Mouse (Mus musculus) limb, embryonic 14.5 days (tissue): ENCODE data around the gene Syvn1. TPM values are rescaled to one million over a fixed set of nuclear protein-coding genes. Genes with fewer than 3 reads are reported as not detected.

Experiments
- ATAC-seq: fragments of 200-750 bp; cut with Nextera tagmentation; 2 replicates; pipeline ENCODE4 v1.8.0; 2017; ENCODE audit warnings: low read depth, moderate number of reproducible peaks, moderate TSS enrichment; ENCODE audit not compliant: low FRiP score
- DNase-seq: peaks from one replicate; pipeline ENCODE4 v3.0.0-alpha.2; 2015; ENCODE audit warnings: low spot score
- H3K27ac ChIP-seq: fragments of 300-500 bp; sonication (generic); replicated peaks from 2 replicates; pipeline ENCODE4 v1.5.1; 2014; ENCODE audit warnings: low read depth, mild to moderate bottlenecking, low read length, moderate library complexity, mixed read lengths
- H3K27me3 ChIP-seq: fragments of 300-500 bp; sonication (generic); 2 replicates; pipeline ENCODE4 v1.6.1; 2014; ENCODE audit warnings: low read length, mixed read lengths; ENCODE audit not compliant: control insufficient read depth, insufficient read depth
- H3K36me3 ChIP-seq: fragments of 300-500 bp; sonication (generic); 2 replicates; pipeline ENCODE4 v1.6.1; 2014; ENCODE audit warnings: mild to moderate bottlenecking, low read length, moderate library complexity, mixed read lengths; ENCODE audit not compliant: control insufficient read depth, insufficient read depth
- H3K4me1 ChIP-seq: fragments of 300-500 bp; sonication (generic); 2 replicates; pipeline ENCODE4 v1.6.1; 2014; ENCODE audit warnings: antibody characterized with exemption, low read length, mixed read lengths; ENCODE audit not compliant: control insufficient read depth, insufficient read depth
- H3K4me2 ChIP-seq: fragments of 300-500 bp; sonication (generic); replicated peaks from 2 replicates; pipeline ENCODE4 v1.6.1; 2014; ENCODE audit warnings: low read depth, mild to moderate bottlenecking, low read length, moderate library complexity; ENCODE audit not compliant: severe bottlenecking
- H3K4me3 ChIP-seq: fragments of 300-500 bp; sonication (generic); replicated peaks from 2 replicates; pipeline ENCODE4 v1.5.1; 2014; ENCODE audit warnings: low read length
- H3K9ac ChIP-seq: fragments of 300-500 bp; sonication (generic); 2 replicates; pipeline ENCODE4 v1.6.1; 2014; ENCODE audit warnings: mild to moderate bottlenecking, low read depth, low read length, moderate library complexity; ENCODE audit not compliant: severe bottlenecking
- H3K9me3 ChIP-seq: fragments of 300-500 bp; sonication (generic); 2 replicates; pipeline ENCODE4 v1.6.1; 2016; ENCODE audit warnings: low read length; ENCODE audit not compliant: control insufficient read depth
- POLR2A ChIP-seq: fragments of 200-500 bp; IDR thresholded peaks from 2 replicates; pipeline ENCODE4 v1.8.0; 2012; ENCODE audit warnings: inconsistent platforms, mild to moderate bottlenecking, moderate library complexity, borderline replicate concordance; ENCODE audit not compliant: insufficient read depth, insufficient read length; ENCODE audit errors: extremely low read depth
- WGBS: fragments of 180-500 bp; shearing (Covaris S2); extraction: QIAGEN DNeasy Blood & Tissue Kit; methylation state at CpG from one replicate; pipeline ENCODE4 v1.1.7; 2014; 5-methylcytosine and 5-hydroxymethylcytosine counted together
- polyA plus RNA-seq, 2 experiments: library from polyadenylated mRNA; depleted of rRNA in 1 of 2; stranded (reverse) in 1 of 2; unstranded in 1 of 2; fragments of >200 nt; fragmentation: Nextera tagmentation in 1 of 2; extraction: Ambion mirVana in 1 of 2; gene quantifications; 2 replicates each; pipeline versions ENCODE4 v1.2.1 to v1.2.3; 2012 to 2014

Syvn1 gene
- polyA plus RNA-seq, 2 experiments: 31.5 to 49.2 TPM

- TF ChIP-seq POLR2A: no peak
- H3K4me2 ChIP-seq: no peak overlapping the region
- WGBS: 29% methylated on average over 15 of the region's 15 CpGs
- H3K27me3 ChIP-seq: no peaks in the 10 kb centered on the region
- H3K9me3 ChIP-seq: no peaks in the 10 kb centered on the region
- DNase-seq: peak; percentile 77
- no peak for ATAC-seq
- H3K4me1 ChIP-seq: peaks cover 8% of the 10 kb centered on the region; the same call in 1 of the 2 replicates
- no peak overlapping the region for H3K27ac ChIP-seq
- no peak overlapping the region for H3K9ac ChIP-seq
- no peaks in the 10 kb centered on the region for H3K36me3 ChIP-seq
- no peak overlapping the region for H3K4me3 ChIP-seq
Observed at GRCm38 (mm10) chr19:6018142-6019089, 28.0 kb upstream of the Syvn1 start.

GRCm38 (mm10) chr19:6020276-6020675 is 26.1 kb upstream of the Syvn1 start:
- Histone ChIP-seq H3K9me3 (no peaks in the 10 kb centered on the region), H3K9ac (no peak overlapping the region), H3K4me3 (no peak overlapping the region), H3K27ac (no peak overlapping the region), H3K36me3 (no peaks in the 10 kb centered on the region), H3K4me2 (no peak overlapping the region), H3K4me1 (peaks cover 5% of the 10 kb centered on the region; the same call in 1 of the 2 replicates), H3K27me3 (no peaks in the 10 kb centered on the region)
- TF ChIP-seq POLR2A: no peak
- no peak for DNase-seq
- no peak for ATAC-seq
- 49% methylated on average over 3 of the region's 3 CpGs for WGBS

GRCm38 (mm10) chr19:6023059-6023458 is 23.3 kb upstream of the Syvn1 start:
- H3K4me2 ChIP-seq: no peak overlapping the region
- 52% methylated on average over 8 of the region's 8 CpGs for WGBS
- no peak for TF ChIP-seq POLR2A

GRCm38 (mm10) chr19:6023930-6024329 is 22.4 kb upstream of the Syvn1 start:
- no peak overlapping the region for H3K27ac ChIP-seq
- no peak overlapping the region for H3K4me3 ChIP-seq
- ATAC-seq (no peak), DNase-seq (no peak)
- H3K27me3 ChIP-seq: no peaks in the 10 kb centered on the region
- no peak overlapping the region for H3K4me2 ChIP-seq
- no peaks in the 10 kb centered on the region for H3K36me3 ChIP-seq
- WGBS: 79% methylated on average over 7 of the region's 7 CpGs
- H3K9me3 ChIP-seq: no peaks in the 10 kb centered on the region
- no peaks in the 10 kb centered on the region for H3K4me1 ChIP-seq
- TF ChIP-seq POLR2A: no peak
- H3K9ac ChIP-seq: no peak overlapping the region

More at GRCm38 (mm10) chr19:6023059-6023458, 23.3 kb upstream of the Syvn1 start:
- Histone ChIP-seq H3K27ac (no peak overlapping the region), H3K4me3 (no peak overlapping the region), H3K9me3 (no peaks in the 10 kb centered on the region), H3K4me1 (no peaks in the 10 kb centered on the region), H3K27me3 (no peaks in the 10 kb centered on the region), H3K36me3 (no peaks in the 10 kb centered on the region), H3K9ac (no peak overlapping the region)
- ATAC-seq (no peak), DNase-seq (no peak)

GRCm38 (mm10) chr19:6028991-6029390 is 17.4 kb upstream of the Syvn1 start:
- no peak overlapping the region for H3K4me2 ChIP-seq
- H3K27me3 ChIP-seq: no peaks in the 10 kb centered on the region
- H3K4me1 ChIP-seq: no peaks in the 10 kb centered on the region
- H3K27ac ChIP-seq: no peak overlapping the region
- no peak overlapping the region for H3K9ac ChIP-seq
- no peak overlapping the region for H3K4me3 ChIP-seq
- H3K9me3 ChIP-seq: no peaks in the 10 kb centered on the region
- no peak for DNase-seq
- no peak for ATAC-seq
- no peak for TF ChIP-seq POLR2A
- no peaks in the 10 kb centered on the region for H3K36me3 ChIP-seq
- 83% methylated on average over 6 of the region's 6 CpGs for WGBS
